Comparison of ENCODE assay signal across 8 mouse cellular contexts in the genomic region with DNA sequence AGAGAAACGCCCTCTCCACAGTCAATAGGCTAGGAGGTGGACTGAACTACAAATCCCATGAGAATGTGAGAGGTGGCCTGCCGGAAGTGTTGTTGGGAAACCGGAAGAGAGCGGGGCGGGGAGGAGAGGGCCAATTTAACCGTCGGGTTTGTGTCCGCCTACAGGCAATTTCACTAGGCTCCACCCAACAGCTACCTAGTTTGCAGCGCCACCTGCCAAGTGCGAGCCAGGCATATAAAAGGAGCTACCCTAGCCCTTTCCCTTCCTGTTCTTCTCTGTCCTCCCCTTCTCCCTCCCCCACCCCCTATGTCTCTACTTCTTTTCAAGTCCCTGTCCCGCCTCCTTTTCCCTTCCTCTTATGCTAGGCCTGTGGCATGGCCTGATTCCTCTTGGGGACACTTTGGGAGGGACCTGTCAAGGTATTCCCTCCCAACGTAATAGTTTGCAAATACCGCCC. TPM values are rescaled to one million over a fixed set of nuclear protein-coding genes. Genes with fewer than 3 reads are reported as not detected.
A peak's percentile ranks its signal among the peaks of the same experiment; 100 is the strongest.
DNase-seq lines count a peak whose midpoint lies in the region; ATAC-seq and TF ChIP-seq lines count a peak whose summit lies in the region.

No protein-coding gene starts in this region.

- no peaks in the 10 kb centered on the region for H3K27me3 ChIP-seq in heart, embryonic 14.5 days (ENCODE audit: control insufficient read depth, insufficient read depth, low read length)
- H3K27me3 ChIP-seq in liver, embryonic 12.5 days (replicated peaks) = no peaks in the 10 kb centered on the region; the same call in 1 of the 2 replicates
- no peaks in the 10 kb centered on the region for H3K27me3 ChIP-seq in stomach, postnatal 0 days (ENCODE audit: control insufficient read depth, insufficient read depth, low read length)

- H3K36me3 ChIP-seq in heart, embryonic 14.5 days (ENCODE audit: control insufficient read depth, insufficient read depth, low read length) = no peaks in the 10 kb centered on the region
- H3K36me3 ChIP-seq in liver, embryonic 12.5 days = no peaks in the 10 kb centered on the region
- no peaks in the 10 kb centered on the region for H3K36me3 ChIP-seq in stomach, postnatal 0 days (ENCODE audit: control insufficient read depth, insufficient read depth, low read length)

- H3K4me2 ChIP-seq in heart, embryonic 14.5 days (ENCODE audit: low read length) = peak overlapping the region; percentile 65
- H3K4me2 ChIP-seq in liver, embryonic 12.5 days = peak overlapping the region; percentile 65
- H3K4me2 ChIP-seq in stomach, postnatal 0 days (replicated peaks; ENCODE audit: low read depth) = peak overlapping the region; percentile 44

- peak; percentile 92 for ATAC-seq in CD4-positive, CD25-positive, alpha-beta regulatory T cell, adult 4 months
- peak; percentile 66; the same call in 1 of the 2 replicates for ATAC-seq in heart, embryonic 14.5 days (ENCODE audit: insufficient number of reproducible peaks, insufficient read depth, low FRiP score, low read depth)
- ATAC-seq in liver, embryonic 12.5 days = peak; percentile 80
- ATAC-seq in stomach, postnatal 0 days (ENCODE audit: low FRiP score, low TSS enrichment) = peak; percentile 86

- H3K9me3 ChIP-seq in heart, embryonic 14.5 days (ENCODE audit: control insufficient read depth, low read length) = no peaks in the 10 kb centered on the region
- no peaks in the 10 kb centered on the region for H3K9me3 ChIP-seq in liver, embryonic 12.5 days (replicated peaks)
- no peaks in the 10 kb centered on the region for H3K9me3 ChIP-seq in stomach, postnatal 0 days (ENCODE audit: control insufficient read depth, low read length)

- DNase-seq in fat pad, adult 2 months (ENCODE audit: extremely low read depth, low read depth, low spot score) = peak; percentile 46
- DNase-seq in kidney, postnatal 14 days = peak; percentile 86
- peak; percentile 67 to 78 for DNase-seq in natural killer cell, adult 2 months (ENCODE audit: low spot score in 2 of 2)
- DNase-seq in stomach, postnatal 0 days (ENCODE audit: low spot score) = peak; percentile 91

- H3K4me3 ChIP-seq in brown adipose tissue, adult 24 weeks (ENCODE audit: insufficient read depth, low read depth, low read length) = peak overlapping the region; percentile 52
- peak overlapping the region; percentile 44 for H3K4me3 ChIP-seq in heart, embryonic 14.5 days (ENCODE audit: control insufficient read depth in 1 of 2, insufficient read depth in 1 of 2, low read depth in 1 of 2, low read length in 2 of 2)
- peak overlapping the region; percentile 46 for H3K4me3 ChIP-seq in liver, embryonic 12.5 days
- peak overlapping the region; percentile 37 for H3K4me3 ChIP-seq in stomach, postnatal 0 days (ENCODE audit: low read depth, low read length)

- peak overlapping the region; percentile 64 for H3K27ac ChIP-seq in brown adipose tissue, adult 24 weeks (replicated peaks; ENCODE audit: low read depth, low read length)
- peak overlapping the region; percentile 2 to 66; a peak in 2 of 4 replicates for H3K27ac ChIP-seq in heart, embryonic 14.5 days (replicated peaks in 1 of 2; ENCODE audit: control insufficient read depth in 1 of 2, insufficient read depth in 1 of 2, low read depth in 2 of 2, low read length in 2 of 2)
- H3K27ac ChIP-seq in liver, embryonic 12.5 days = peak overlapping the region; percentile 36; the same call in 1 of the 2 replicates
- H3K27ac ChIP-seq in stomach, postnatal 0 days (replicated peaks) = peak overlapping the region; percentile 41; the same call in 1 of the 2 replicates

- peak overlapping the region; percentile 52 for H3K9ac ChIP-seq in heart, embryonic 14.5 days (ENCODE audit: low read length)
- H3K9ac ChIP-seq in liver, embryonic 12.5 days = no peak overlapping the region
- no peak overlapping the region for H3K9ac ChIP-seq in stomach, postnatal 0 days (ENCODE audit: low read length)

- no peak for TF ChIP-seq EP300 in stomach, postnatal 0 days (optimal IDR thresholded peaks at IDR 0.05)

- TF ChIP-seq CTCF in stomach, postnatal 0 days (IDR thresholded peaks at IDR 0.05; ENCODE audit: low read depth) = peak; percentile 56

- peaks cover 25% of the 10 kb centered on the region for H3K4me1 ChIP-seq in brown adipose tissue, adult 24 weeks (ENCODE audit: control insufficient read depth, insufficient read depth, insufficient read length, low read length)
- peaks cover 3 to 5% of the 10 kb centered on the region in 2 experiments; a peak in 3 of 4 replicates for H3K4me1 ChIP-seq in heart, embryonic 14.5 days (ENCODE audit: control insufficient read depth in 2 of 2, insufficient read depth in 2 of 2, low read length in 2 of 2)
- H3K4me1 ChIP-seq in liver, embryonic 12.5 days = peaks cover 17% of the 10 kb centered on the region
- H3K4me1 ChIP-seq in stomach, postnatal 0 days (replicated peaks; ENCODE audit: control insufficient read depth, insufficient read depth) = no peaks in the 10 kb centered on the region

- WGBS in heart, embryonic 14.5 days = 10% methylated on average over 13 of the region's 13 CpGs
- 14% methylated on average over 13 of the region's 13 CpGs for WGBS in liver, embryonic 12.5 days (ENCODE audit: insufficient replicate concordance)
- 3% methylated on average over 13 of the region's 13 CpGs for WGBS in stomach, postnatal 0 days

RNA-seq across cellular contexts. Expression of gene Rtp3, which starts 4.4 kb away (rescaled TPM):
- not detected for polyA plus RNA-seq in CD4-positive, CD25-positive, alpha-beta regulatory T cell, adult 4 months (2017; shearing (Covaris generic))
- polyA plus RNA-seq in brown adipose tissue, adult 24 weeks (2012; ENCODE audit: insufficient read depth, insufficient read length, missing spikeins) = 2.2 and 3.3 TPM in 2 replicates
- 0.12 TPM in 1 of 2 replicates, not detected in the other for polyA plus RNA-seq in heart, embryonic 14.5 days (2014; fragmentation: Nextera tagmentation; extraction: Ambion mirVana)
- 6.7 and 8.1 TPM in 2 replicates for polyA plus RNA-seq in liver, embryonic 12.5 days (2016; fragmentation: Nextera tagmentation; extraction: Ambion mirVana)
- polyA plus RNA-seq in stomach, postnatal 0 days (2015; fragmentation: Nextera tagmentation; extraction: Ambion mirVana) = 0.11 TPM in 1 of 2 replicates, not detected in the other

RNA-seq across cellular contexts. Expression of gene Ltf, which starts 24.3 kb away (rescaled TPM):
- under 1 TPM in 1 of 2 experiments, not detected in 1; 0.76 TPM for polyA plus RNA-seq in CD4-positive, CD25-positive, alpha-beta regulatory T cell, adult 4 months (2017; shearing (Covaris generic))
- not detected in 2 replicates for polyA plus RNA-seq in brown adipose tissue, adult 24 weeks (2012; ENCODE audit: insufficient read depth, insufficient read length, missing spikeins)
- polyA plus RNA-seq in heart, embryonic 14.5 days (2014; fragmentation: Nextera tagmentation; extraction: Ambion mirVana) = 1.3 and 1.6 TPM in 2 replicates
- 17.0 and 18.7 TPM in 2 replicates for polyA plus RNA-seq in liver, embryonic 12.5 days (2016; fragmentation: Nextera tagmentation; extraction: Ambion mirVana)
- polyA plus RNA-seq in stomach, postnatal 0 days (2015; fragmentation: Nextera tagmentation; extraction: Ambion mirVana) = 76.3 and 95.6 TPM in 2 replicates

RNA-seq across cellular contexts. Expression of gene Lrrc2, which starts 43.4 kb away (rescaled TPM):
- under 1 TPM in 1 of 2 experiments, not detected in 1; 0.12 TPM for polyA plus RNA-seq in CD4-positive, CD25-positive, alpha-beta regulatory T cell, adult 4 months (2017; shearing (Covaris generic))
- 0.88 TPM in 1 of 2 replicates, not detected in the other for polyA plus RNA-seq in brown adipose tissue, adult 24 weeks (2012; ENCODE audit: insufficient read depth, insufficient read length, missing spikeins)
- polyA plus RNA-seq in heart, embryonic 14.5 days (2014; fragmentation: Nextera tagmentation; extraction: Ambion mirVana) = 5.0 and 5.4 TPM in 2 replicates
- 0.12 and 0.26 TPM in 2 replicates for polyA plus RNA-seq in liver, embryonic 12.5 days (2016; fragmentation: Nextera tagmentation; extraction: Ambion mirVana)
- 0.07 and 0.08 TPM in 2 replicates for polyA plus RNA-seq in stomach, postnatal 0 days (2015; fragmentation: Nextera tagmentation; extraction: Ambion mirVana)

RNA-seq across cellular contexts. Expression of gene Tdgf1, which starts 48.8 kb away (rescaled TPM):
- 1 to 10 TPM in 1 of 2 experiments, under 1 TPM in 1; 0.22 to 1.2 TPM for polyA plus RNA-seq in CD4-positive, CD25-positive, alpha-beta regulatory T cell, adult 4 months (2017; shearing (Covaris generic))
- not detected in 2 replicates for polyA plus RNA-seq in brown adipose tissue, adult 24 weeks (2012; ENCODE audit: insufficient read depth, insufficient read length, missing spikeins)
- polyA plus RNA-seq in heart, embryonic 14.5 days (2014; fragmentation: Nextera tagmentation; extraction: Ambion mirVana) = not detected in 2 replicates
- not detected in 2 replicates for polyA plus RNA-seq in liver, embryonic 12.5 days (2016; fragmentation: Nextera tagmentation; extraction: Ambion mirVana)
- 0.07 TPM in 1 of 2 replicates, not detected in the other for polyA plus RNA-seq in stomach, postnatal 0 days (2015; fragmentation: Nextera tagmentation; extraction: Ambion mirVana)

Comparison
In these comparisons a context has a peak if more than half of its experiments do, and no peak if none do; other contexts are left out.
1. Peak in every context shown above with its lines: DNase-seq, ATAC-seq, H3K4me3 ChIP-seq and H3K27ac ChIP-seq.